Mouse (Mus musculus) brain, embryonic 14.5 days (tissue): ENCODE results near the gene Lck.

ENCODE experiments used
- CTCF ChIP-seq: fragments of 200-500 bp; IDR thresholded peaks from 2 replicates; pipeline ENCODE4 v1.5.1; 2012; ENCODE audit warnings: inconsistent platforms, mild to moderate bottlenecking, moderate library complexity, borderline replicate concordance; ENCODE audit not compliant: insufficient read depth, insufficient read length; ENCODE audit errors: extremely low read depth
- POLR2A ChIP-seq: fragments of 200-500 bp; IDR thresholded peaks from 2 replicates; pipeline ENCODE4 v1.6.1; 2012; ENCODE audit warnings: mild to moderate bottlenecking, inconsistent platforms, borderline replicate concordance; ENCODE audit not compliant: poor library complexity, insufficient read depth, insufficient read length, severe bottlenecking; ENCODE audit errors: extremely low read depth

DNA sequence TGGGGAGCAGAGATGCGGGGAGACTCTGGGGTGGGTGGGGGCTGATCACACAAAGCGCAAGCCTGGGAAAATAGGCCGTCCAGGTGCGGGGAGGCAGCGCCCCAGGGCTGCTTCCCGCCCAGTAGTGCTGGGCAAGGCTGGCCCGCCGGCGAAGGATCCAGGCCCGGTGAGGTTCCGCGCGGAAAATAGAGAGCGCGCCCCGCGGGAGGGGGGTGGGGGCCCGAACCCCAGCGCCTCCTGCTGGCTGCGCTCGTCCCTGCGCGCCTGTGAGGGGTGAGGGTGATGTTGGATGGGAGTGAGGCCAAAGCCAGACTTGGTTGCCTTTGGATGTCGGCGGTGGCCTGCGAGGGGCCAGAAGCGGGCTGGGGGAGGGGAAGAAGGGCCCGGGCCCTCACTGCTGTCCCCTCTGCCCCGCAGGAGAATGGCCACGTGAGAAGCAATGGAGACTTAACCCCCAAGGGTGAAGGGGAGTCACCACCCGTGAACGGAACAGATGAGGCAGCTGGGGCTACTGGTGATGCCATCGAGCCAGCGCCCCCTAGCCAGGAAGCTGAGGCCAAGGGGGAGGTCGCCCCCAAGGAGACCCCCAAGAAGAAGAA, 59.0 kb downstream of the Lck start:
- peak; percentile 82 for TF ChIP-seq CTCF
- TF ChIP-seq POLR2A: no peak
